Mouse (Mus musculus) layer of hippocampus, adult 8-10 months (tissue): ENCODE measurements around the gene Mcub. TPM values are rescaled to one million over a fixed set of nuclear protein-coding genes. Genes with fewer than 3 reads are reported as not detected.

Experiments used
- DNase-seq, 2 experiments: peaks; one replicate each; pipeline ENCODE4 v3.0.0; 2022; ENCODE audit warnings: low spot score in 2 of 2
- total RNA-seq, 4 experiments: library from RNA; stranded (reverse); gene quantifications; 2 replicates each; pipeline ENCODE4 v1.2.4; 2022

Gene Mcub
- total RNA-seq, 4 experiments from 2014 or later, result 1.8 to 5.1 (median 2.6) TPM

DNA sequence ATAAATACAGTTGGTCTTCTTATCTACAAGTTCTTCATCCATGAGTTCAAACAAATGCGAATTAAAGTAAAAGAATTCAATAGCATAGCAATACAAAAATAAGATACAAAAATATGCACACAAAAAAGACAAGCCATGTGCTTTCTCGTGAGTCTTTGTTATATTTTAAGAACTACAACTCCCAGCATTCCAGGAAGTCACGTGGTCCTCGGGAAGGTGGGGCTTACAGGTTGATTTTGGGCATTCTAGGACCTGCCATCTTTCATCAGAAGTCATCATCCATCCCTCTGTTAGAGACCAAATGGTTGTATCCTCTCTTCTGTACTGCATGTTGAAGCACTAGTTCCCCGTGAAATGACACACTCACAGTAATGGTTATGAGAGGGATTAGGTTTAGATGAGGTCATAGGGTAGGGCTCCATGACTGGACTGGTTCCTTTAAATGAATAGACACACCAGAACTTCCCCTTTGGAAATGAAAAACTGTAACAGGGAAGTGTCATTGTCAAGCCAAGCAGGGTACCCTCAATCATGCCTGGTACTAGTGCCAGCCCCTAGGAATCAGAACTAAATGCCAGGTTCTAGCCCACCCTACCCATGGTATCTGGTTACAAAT, 20.7 kb downstream of the Mcub start:
- DNase-seq, result no peak

DNA sequence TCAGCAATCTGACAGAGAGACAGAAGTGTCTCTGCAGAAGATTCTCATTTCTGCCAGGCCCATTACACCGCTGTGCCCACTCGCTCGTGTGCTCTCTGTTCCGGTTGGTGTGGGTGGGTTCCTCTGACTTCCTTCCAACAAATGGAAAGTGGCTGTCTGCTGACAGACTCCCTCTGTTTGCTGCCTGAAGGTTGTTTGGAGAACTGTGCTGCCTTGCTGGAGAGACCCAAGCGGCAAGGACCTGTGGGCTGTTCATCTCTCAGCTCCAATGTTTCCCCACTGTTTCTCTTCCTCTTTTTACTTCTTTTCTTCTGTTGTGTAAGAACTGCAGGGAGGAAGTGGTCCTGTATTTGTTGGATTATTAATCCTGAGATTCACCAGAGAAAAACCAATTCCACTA, 21.6 kb downstream of the Mcub start:
- DNase-seq, result peak in 1 of 2 experiments; percentile 12

DNA sequence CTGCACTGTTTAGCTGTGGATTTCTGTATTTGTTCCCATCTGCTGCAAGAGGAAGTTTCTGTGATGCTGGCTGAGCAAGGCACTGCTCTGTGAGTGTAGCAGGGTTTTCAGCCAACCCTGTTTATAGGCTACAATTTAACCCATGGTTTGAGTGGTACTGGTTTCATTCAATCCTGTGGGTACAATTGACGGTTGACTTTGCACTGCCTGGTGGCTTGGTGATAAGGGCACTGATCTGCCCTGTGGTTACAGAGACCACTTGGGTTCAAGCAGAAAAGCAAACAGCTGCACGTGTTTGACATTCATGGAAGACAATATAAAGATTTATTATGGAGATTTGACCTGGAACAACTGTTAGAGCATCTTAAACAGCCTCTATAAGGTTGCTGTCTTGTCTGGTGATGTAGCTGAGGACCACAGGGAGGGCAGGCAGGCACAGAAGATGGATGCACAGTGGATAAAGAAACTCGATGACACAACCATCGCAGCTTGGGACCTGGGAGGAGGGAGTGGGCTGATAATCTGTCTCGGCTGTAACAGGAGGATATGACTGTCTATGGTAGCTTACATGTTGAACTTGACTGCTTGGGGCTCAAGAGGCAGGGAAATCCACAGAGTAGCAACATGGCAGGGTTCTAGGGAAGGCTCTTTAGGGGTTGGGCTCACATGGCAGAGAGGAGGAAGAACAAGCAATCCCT, 23.6 kb downstream of the Mcub start:
- DNase-seq, result no peak

DNA sequence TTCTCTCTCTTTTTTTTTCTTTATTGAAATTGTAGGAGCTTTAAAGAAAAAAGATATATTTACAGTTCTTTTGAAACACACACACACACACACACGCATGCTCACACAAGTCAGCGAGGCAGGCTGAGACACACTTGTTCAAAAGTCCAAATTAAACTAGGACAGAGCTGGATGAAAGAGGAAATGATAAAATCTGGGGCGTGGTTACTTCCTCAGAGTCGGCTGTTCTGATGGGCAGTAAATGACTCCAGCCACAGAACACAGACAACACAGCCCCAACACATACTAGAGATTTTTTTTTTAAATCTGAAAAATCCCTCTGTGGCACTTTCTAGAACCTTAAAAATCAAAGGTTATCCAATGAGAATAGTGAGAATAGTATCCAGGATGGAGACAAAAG, 26.2 kb downstream of the Mcub start:
- no peak for DNase-seq

DNA sequence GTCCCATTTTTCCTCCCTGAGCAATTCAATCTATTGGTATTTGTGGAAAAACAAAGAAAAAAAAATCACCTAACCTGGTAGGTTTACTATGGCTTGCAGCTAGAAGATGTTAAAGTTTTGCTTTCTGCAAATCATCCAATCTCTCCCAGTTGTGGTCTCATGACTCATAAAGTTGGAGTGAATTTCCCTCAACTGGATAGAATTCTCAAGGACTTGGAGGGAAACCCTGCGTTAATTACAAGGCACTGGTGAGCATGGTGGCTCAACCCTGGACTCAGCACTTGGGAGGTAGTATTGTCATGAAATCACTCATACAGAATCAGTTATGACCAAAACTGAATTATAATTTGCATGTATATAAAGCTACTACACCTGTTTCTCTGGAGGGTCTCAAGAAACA, 28.7 kb downstream of the Mcub start:
- DNase-seq, result no peak

DNA sequence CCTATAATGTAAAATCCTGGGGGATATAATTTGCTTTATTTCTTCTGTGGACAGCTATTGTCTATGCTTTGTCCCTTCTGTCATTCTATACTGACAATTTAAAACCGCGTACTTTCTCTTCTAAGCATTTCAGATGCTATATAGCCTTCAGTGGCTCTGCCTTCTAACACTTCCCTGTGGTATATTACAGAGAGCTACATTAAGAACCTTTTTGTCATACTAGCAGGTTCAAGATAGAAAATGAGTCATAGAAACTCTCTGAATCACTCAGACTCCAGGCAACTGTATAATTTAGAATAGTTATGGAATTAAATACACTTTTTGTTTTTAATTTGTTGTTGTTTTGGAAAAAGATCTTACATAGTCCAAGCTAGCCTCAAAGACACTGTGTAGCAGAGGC, 29.2 kb downstream of the Mcub start:
- DNase-seq, result no peak

DNA sequence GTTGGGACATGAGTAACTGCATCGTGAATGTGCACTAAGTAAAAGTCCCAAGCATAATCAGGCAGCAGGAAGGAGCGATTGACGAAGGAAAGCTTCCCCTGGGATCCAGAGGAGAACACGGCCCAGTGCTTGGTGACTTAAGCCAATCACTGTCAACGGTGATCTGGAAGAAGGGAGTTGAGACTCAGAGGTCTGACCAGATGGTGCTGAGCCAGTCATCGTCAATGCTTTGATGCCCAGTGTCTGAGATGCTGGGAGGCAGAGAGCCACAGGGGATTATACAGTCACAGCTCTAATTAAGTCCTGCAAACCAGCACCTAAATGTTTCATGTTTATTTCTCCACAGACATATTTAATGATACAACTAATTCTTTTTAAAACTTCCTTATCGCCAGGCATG, 30.9 kb downstream of the Mcub start:
- DNase-seq, result no peak

DNA sequence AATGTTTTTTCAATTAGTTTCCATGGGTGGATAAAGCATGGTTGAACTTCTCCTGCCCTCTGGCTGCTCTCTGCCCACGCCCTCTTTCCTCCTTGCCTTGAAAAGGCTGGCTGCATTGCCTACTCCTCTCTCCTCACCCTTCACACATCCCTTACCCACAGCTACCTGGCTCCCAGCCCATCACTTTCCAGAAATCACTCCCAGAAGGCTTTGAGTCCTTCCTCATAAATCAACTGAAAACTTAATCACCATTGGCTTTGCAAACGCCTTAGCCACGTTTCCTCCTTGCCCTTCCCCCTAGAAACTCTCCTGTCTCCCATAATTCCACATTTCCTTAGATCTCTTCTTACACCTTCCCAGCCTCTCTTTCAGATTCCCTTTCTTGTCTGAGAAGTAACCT, 32.2 kb downstream of the Mcub start:
- DNase-seq, result no peak

DNA sequence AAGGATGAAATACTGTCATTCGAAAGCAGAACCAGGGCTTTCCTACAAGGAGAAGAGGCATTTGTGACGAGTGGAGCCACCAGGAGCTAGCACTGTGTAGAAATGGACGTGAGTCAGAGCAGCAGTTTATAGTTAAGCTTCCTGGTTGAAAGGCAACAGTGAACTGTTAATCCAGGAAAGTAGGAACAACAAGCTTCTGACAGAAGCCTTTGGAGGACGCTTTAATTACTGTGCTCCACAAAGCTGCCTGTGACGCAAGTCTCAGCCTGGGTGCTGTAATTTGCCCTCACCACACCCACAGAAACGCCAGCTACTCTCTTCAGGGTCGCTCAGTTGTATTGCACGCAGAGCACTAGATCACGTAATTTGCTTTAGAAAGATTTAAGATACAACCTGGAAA, 33.4 kb downstream of the Mcub start:
- no peak for DNase-seq

DNA sequence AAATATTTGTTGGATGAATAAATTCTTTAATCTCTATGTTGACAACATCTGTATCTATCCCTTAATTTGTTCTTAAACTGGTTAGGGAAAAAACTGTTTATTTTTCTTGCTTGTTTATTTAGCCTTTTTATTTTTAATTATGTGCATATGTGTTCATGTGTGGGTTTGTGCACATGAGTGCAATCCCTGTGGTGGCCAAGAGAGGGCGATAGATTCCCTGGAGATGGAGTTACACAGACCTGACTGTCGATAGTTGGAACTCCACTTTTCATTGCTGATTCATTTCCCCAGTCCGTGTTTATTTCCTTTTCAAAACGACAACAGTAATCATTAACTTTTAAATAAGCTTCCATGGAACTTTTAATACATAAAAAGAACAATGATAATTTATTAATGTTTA, 37.6 kb downstream of the Mcub start:
- no peak for DNase-seq

DNA sequence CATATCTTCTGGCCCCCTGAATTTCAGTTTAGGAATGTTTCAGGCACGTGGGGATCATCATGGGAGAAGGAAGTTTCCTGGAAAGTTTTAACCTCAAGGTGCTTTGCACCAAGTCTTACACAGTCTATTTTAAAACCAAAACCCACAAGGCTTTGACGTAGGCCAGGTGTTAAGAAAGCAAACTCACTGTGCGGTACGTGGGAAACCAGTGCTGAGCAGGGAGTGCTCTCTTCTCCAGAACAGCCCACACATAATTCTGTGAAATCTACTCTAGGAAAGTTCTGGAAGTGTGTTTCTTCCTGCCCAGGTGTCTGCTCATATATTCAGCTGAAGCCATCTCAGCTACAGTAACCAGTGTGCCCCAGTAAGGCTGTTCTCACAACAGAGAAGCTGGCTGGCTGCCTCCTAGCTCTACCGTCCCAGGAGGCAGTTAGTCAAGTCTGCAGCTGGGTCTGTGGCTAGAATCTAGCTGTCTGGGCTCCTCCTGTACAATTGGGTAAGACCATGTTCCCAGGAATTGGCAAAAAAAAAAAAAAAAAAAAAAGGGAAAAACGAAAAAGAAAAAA, 39.7 kb downstream of the Mcub start:
- no peak for DNase-seq

DNA sequence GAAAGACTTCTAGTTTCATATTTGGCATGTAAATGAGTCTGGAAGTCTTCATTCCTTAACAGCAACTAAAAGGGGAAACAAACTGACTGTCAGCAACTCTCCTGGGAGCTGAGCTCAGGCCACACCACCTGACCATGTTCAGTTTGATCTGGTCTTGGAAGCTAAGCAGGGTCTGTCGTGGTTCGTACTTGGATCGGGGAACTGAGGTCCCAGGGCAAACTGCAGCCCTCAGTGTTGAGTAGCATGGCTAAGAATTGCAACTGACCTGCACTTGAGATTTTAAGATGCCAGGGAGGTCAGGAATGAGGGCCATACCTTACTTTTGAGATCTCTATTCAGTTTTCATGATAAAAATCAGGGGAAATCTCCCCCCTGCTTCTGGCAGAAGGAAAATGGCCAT, 44.1 kb downstream of the Mcub start:
- DNase-seq, result no peak

DNA sequence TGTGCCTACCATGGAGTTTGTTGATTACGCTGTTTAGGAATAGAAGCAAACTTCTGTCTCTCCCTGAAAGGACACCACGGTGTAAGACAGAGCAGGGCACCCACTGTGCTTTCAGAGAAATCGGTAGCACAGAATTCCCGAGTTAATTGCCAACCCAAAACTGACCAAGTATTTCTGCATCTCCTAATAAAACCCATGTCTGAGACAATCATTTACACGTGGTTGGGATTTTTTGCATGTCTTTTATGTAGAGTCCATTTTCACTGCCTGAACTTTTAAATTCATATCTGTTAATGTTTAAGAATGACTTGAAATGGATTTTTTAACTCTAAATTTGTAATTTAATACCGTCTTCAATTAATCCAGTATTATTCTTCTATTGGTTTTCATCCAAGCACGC, 46.4 kb downstream of the Mcub start:
- DNase-seq, result no peak

DNA sequence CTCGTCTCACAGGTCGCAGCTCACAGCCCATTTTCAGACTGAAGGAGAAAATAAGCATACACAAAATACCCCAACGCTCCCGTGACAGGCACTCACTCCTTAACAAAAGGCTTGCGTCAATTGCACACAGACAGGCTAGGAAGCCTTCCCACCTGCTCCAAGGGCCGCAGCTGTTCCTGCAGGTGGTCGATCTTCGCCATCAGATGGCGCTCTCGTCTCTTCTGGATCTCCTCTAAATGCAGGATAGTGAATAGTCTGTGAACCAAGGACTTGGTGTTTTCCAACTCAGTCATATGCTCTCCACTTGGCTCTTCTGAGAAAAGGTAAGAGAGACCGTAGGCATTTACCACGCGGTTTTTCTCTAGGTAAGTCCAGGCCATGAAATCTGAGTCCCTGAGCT, 51.6 kb downstream of the Mcub start:
- DNase-seq, result peak; percentile 54 to 83

DNA sequence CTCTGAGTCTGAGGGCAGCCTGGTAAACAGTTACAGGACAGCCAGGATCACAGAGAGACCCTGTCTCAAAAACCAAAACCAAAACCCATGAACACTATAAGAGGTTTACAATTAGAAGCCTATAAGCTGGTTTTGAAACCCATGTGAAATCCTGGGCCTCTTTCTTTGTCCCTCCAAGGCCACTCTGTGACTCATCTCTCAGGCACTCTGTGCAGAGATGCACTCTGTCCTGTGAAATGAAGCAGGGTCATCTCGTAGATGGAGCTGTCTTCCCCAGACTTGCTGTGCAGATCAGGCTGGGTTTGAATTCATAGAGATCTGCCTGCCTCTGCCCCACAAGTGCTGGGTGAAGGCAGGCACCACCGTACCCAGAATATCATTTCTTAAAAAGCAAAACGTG, 52.6 kb downstream of the Mcub start:
- no peak for DNase-seq

DNA sequence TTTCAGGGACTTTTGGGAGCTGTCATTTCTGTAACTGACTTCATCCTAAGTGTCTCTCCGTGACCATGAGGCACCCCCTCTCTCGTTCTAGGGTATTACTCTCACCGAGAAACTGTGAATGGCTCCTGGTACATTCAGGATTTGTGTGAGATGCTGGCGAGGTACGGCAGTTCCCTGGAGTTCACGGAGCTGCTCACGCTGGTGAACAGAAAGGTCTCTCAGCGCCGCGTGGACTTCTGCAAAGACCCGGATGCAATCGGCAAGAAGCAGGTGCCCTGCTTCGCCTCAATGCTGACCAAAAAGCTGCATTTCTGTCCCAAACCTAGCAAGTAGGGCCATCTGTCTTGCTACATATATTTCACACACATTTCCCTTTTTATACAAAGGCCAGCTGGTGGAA, 56.8 kb downstream of the Mcub start:
- DNase-seq, result no peak

DNA sequence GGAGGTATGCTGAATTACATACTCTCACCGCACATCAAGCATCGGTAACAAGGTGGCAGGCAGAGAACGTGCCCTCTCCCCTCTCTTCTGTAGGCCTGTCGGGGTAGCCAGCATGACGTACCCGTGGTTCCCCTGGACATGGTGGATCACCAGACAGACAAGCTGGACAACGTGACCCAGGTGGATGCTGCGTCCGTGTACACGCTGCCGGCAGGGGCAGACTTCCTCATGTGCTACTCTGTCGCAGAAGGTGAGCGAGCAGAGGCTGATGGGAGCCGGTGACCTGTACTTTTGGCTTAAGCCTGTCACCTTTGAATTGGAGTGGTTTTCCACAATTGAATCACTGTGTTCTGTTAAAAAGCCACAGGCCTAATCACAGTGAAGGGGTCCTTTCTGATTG, 58.0 kb downstream of the Mcub start:
- no peak for DNase-seq

DNA sequence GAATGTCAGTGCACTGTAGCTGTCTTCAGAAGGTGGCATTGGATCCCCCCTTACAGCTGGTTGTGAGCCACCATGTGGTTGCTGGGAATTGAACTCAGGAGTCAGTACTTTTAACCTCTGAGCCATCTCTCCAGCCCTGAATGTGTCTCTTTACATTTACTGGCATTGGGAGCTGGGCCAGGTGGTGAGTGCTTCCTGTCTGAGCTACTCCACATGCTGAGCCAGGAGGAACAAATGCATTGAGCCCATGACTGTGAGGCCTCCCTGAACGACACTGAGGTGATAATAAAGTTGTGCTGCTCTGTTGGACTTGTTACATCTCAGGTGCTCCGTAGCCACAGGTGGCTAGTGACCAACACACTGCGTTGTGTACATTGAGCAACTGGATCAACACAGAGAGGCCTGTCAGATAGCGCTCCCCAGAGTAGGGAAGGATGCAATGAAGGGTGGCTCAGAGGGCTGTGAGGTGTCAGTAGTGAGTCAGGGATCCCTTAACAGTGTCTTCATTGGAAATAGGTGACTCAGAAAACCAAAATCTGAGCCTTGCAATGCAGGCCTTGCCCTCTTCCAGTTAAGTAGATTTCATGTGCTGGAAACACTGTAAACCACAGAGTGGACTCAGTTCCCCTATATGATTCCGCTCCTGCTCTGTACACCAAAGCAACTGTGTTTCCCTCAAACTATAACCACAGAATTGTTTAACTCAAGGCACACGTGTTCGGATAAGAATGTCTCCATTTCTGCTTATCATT, 65.4 kb downstream of the Mcub start:
- DNase-seq, result no peak

DNA sequence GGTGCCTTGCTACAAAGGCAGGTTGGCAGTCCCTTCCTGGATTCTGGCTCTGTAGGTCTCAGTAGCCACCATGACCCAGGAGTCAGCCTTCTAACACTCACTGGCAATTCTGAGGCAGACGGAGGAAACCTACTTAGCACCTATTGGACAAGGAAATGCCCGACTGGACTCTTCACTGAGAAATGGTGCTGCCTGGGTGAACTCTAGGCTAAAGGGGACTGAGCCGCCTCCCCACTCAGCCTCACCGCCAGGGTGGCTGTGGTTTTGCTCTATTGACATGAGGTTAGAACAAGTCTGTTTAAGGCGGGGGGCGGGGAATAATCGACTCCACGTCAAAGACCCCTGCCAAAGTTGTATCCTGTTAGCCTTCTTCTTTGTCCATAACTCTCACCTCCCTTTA, 66.1 kb downstream of the Mcub start:
- DNase-seq, result no peak

DNA sequence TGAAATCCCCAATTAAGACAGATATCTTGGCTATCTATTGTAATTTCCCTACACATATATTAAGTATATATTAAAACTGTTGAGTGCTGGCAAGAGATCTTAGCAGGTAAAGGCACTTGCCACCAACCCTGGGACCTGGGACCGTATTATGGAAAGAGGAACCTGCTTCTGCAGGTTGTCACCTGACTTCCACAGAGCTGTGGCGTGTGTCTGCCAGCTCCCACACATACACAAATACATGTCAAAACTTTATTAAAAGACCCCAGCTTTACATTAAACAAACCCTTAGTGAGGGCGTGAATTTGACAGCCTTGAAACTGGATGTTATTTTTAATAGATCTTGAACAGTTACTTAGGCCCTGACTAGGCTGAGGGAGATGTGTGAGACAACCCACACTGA, 66.6 kb downstream of the Mcub start:
- DNase-seq, result no peak

DNA sequence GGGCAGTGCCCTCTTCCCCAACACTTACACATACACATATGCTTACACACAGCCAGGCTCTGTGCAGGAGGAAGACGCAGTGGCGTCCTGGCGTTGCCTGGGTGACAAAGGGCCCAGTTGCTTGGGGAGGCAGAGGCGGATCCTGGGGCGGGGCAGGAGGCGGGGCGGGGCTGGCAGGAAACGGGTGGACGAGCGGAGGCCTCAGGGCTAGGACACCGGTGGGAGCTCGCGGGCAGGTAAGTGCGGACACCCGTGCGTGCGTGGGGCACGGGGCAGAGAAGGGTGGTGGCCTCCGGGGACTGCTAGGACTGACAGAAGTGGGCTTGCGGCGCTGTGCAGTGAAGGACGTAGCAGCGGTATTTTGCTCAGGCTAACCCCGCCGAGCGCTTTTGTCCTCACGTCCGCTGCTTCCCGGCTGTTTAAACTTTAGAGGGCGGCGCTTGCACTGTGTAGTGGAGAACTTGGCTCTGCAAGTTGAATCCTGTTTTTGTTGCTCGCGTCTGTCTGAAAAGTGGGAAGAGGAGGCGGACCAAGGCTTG, 68.7 kb downstream of the Mcub start, which contains the start of gene Casp6:
Casp6 (plus strand) TSS at position 155 of the 539 bp plus-strand sequence.
- DNase-seq, result peak; percentile 24 to 38

DNA sequence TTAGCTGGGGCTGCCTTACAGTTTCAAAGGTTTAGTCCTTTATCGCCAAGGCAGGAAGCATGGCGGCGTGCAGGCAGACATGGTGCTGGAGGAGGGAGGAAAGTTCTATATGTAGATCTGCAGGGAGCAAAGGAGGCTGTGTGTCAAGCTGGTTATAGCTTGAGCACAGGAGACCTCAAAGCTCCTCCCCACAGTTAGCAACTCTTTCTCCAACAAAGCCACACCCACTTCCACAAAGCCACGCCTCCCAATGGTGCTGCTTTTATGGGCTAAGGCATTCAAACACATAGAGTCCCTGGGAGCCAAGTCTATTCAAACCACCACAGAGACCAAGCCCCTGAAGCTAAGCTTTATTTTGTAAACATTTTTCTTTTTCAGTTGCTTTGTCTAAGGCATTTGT, 71.1 kb downstream of the Mcub start:
- DNase-seq, result no peak
